Mouse (Mus musculus) forebrain, embryonic 14.5 days (tissue): Measurements from ENCODE around the gene Pcbp1. TPM values are rescaled to one million over a fixed set of nuclear protein-coding genes. Genes with fewer than 3 reads are reported as not detected.

Source experiments
- ATAC-seq: fragments of 200-750 bp; cut with Nextera tagmentation; 2 replicates; pipeline ENCODE4 v1.8.0; 2017; ENCODE audit warnings: mild to moderate bottlenecking, moderate library complexity
- DNase-seq: peaks from one replicate; pipeline ENCODE4 v3.0.0-alpha.2; 2015; ENCODE audit warnings: low spot score
- H3K27ac ChIP-seq: fragments of 300-500 bp; sonication (generic); 2 replicates; pipeline ENCODE4 v1.5.1; 2014; ENCODE audit warnings: low read depth, mild to moderate bottlenecking, control low read depth, low read length, moderate library complexity
- H3K27me3 ChIP-seq: fragments of 300-500 bp; sonication (generic); replicated peaks from 2 replicates; pipeline ENCODE4 v1.6.1; 2014; ENCODE audit warnings: low read length, control low read depth, mixed read lengths; ENCODE audit not compliant: control insufficient read depth, insufficient read depth
- H3K36me3 ChIP-seq: fragments of 300-500 bp; sonication (generic); 2 replicates; pipeline ENCODE4 v1.6.1; 2014; ENCODE audit warnings: low read length, control low read depth; ENCODE audit not compliant: control insufficient read depth, insufficient read depth
- H3K4me1 ChIP-seq: fragments of 300-500 bp; sonication (generic); 2 replicates; pipeline ENCODE4 v1.6.1; 2014; ENCODE audit warnings: antibody characterized with exemption, low read length, control low read depth; ENCODE audit not compliant: control insufficient read depth, insufficient read depth
- H3K4me2 ChIP-seq: fragments of 300-500 bp; sonication (generic); 2 replicates; pipeline ENCODE4 v1.6.1; 2014; ENCODE audit warnings: mild to moderate bottlenecking, control low read depth, low read length
- H3K4me3 ChIP-seq: fragments of 300-500 bp; sonication (generic); 2 replicates; pipeline ENCODE4 v1.5.1; 2014; ENCODE audit warnings: low read depth, low read length, control low read depth
- H3K9ac ChIP-seq: fragments of 300-500 bp; sonication (generic); 2 replicates; pipeline ENCODE4 v1.6.1; 2014; ENCODE audit warnings: mild to moderate bottlenecking, low read length, control low read depth, moderate library complexity
- H3K9me3 ChIP-seq: fragments of 300-500 bp; sonication (generic); replicated peaks from 2 replicates; pipeline ENCODE4 v1.6.1; 2016; ENCODE audit warnings: low read length, control low read depth, mixed read lengths; ENCODE audit not compliant: control insufficient read depth
- WGBS: fragments of 180-500 bp; shearing (Covaris S2); extraction: QIAGEN DNeasy Blood & Tissue Kit; methylation state at CpG from one replicate; pipeline ENCODE4 v1.1.7; 2014; 5-methylcytosine and 5-hydroxymethylcytosine counted together
- microRNA-seq: library from miRNA; unstranded; fragments of <30 nt; microRNA quantifications from one replicate; pipeline ENCODE4, GENCODE M21; 2016
- polyA plus RNA-seq: library from polyadenylated mRNA; unstranded; fragments of >200 nt; fragmentation: Nextera tagmentation; extraction: Ambion mirVana; gene quantifications from 2 replicates; pipeline ENCODE4 v1.2.1, GENCODE M21; 2014

Gene Pcbp1
- polyA plus RNA-seq, 1 experiment from 2014 or later, result 176 TPM

GRCm38 (mm10) chr6:86479816-86480188 lies 46.3 kb downstream of the Pcbp1 start:
- no peak overlapping the region for H3K4me2 ChIP-seq
- no peaks in the 10 kb centered on the region for H3K9me3 ChIP-seq
- DNase-seq (no peak), ATAC-seq (no peak)
- no peak overlapping the region for H3K4me3 ChIP-seq
- H3K9ac ChIP-seq, result no peak overlapping the region
- H3K4me1 ChIP-seq, result no peaks in the 10 kb centered on the region
- H3K36me3 ChIP-seq, result no peaks in the 10 kb centered on the region
- H3K27ac ChIP-seq, result no peak overlapping the region
- H3K27me3 ChIP-seq, result no peaks in the 10 kb centered on the region

- H3K4me2 ChIP-seq, result no peak overlapping the region
- no peaks in the 10 kb centered on the region for H3K27me3 ChIP-seq
- no peak overlapping the region for H3K9ac ChIP-seq
- DNase-seq (no peak), ATAC-seq (no peak)
- H3K27ac ChIP-seq, result no peak overlapping the region
- WGBS, result 67% methylated on average over 3 of the region's 3 CpGs
- no peaks in the 10 kb centered on the region for H3K36me3 ChIP-seq
- no peaks in the 10 kb centered on the region for H3K4me1 ChIP-seq
- H3K4me3 ChIP-seq, result no peak overlapping the region
- no peaks in the 10 kb centered on the region for H3K9me3 ChIP-seq
Observed at GRCm38 (mm10) chr6:86479311-86479710, 46.8 kb downstream of the Pcbp1 start.

GRCm38 (mm10) chr6:86476931-86477330 lies 49.2 kb downstream of the Pcbp1 start:
- no peak overlapping the region for H3K4me3 ChIP-seq
- H3K4me1 ChIP-seq, result peaks cover 9% of the 10 kb centered on the region
- DNase-seq, result no peak
- H3K4me2 ChIP-seq, result no peak overlapping the region
- no peak for ATAC-seq
- H3K9me3 ChIP-seq, result no peaks in the 10 kb centered on the region
- no peaks in the 10 kb centered on the region for H3K27me3 ChIP-seq
- no peaks in the 10 kb centered on the region for H3K36me3 ChIP-seq
- 83% methylated on average over 5 of the region's 5 CpGs for WGBS
- no peak overlapping the region for H3K9ac ChIP-seq
- H3K27ac ChIP-seq, result no peak overlapping the region

- H3K4me3 ChIP-seq, result no peak overlapping the region
- H3K36me3 ChIP-seq, result no peaks in the 10 kb centered on the region
- DNase-seq, result no peak
- H3K9ac ChIP-seq, result no peak overlapping the region
- no peaks in the 10 kb centered on the region for H3K27me3 ChIP-seq
- ATAC-seq, result no peak
- H3K27ac ChIP-seq, result no peak overlapping the region
- no peaks in the 10 kb centered on the region for H3K9me3 ChIP-seq
- no peak overlapping the region for H3K4me2 ChIP-seq
- WGBS, result 78% methylated on average over 9 of the region's 9 CpGs
- H3K4me1 ChIP-seq, result peaks cover 14% of the 10 kb centered on the region
Observed at GRCm38 (mm10) chr6:86475462-86476167, 50.5 kb downstream of the Pcbp1 start.

GRCm38 (mm10) chr6:86474646-86475181 lies 51.4 kb downstream of the Pcbp1 start:
- no peak overlapping the region for H3K4me3 ChIP-seq
- no peak for ATAC-seq
- peaks cover 14% of the 10 kb centered on the region for H3K4me1 ChIP-seq
- peaks cover 5% of the 10 kb centered on the region; the same call in 1 of the 2 replicates for H3K36me3 ChIP-seq
- DNase-seq, result no peak
- H3K27me3 ChIP-seq, result no peaks in the 10 kb centered on the region
- no peaks in the 10 kb centered on the region for H3K9me3 ChIP-seq
- no peak overlapping the region for H3K27ac ChIP-seq
- H3K4me2 ChIP-seq, result no peak overlapping the region
- H3K9ac ChIP-seq, result no peak overlapping the region

Small RNAs within 50 kb of the gene (microRNA-seq; reads per million reads assigned to microRNA genes)
- gene Gm22184, result not detected

Other genes starting within 250 kb of the Pcbp1 start
- gene Fam136a, start 160.7 kb downstream of the Pcbp1 start, polyA plus RNA-seq, result 129 and 130 TPM in 2 replicates
- 554 and 764 TPM in 2 replicates for gene Snrpg, start 155.0 kb downstream of the Pcbp1 start, polyA plus RNA-seq
- gene Pcyox1, start 129.2 kb downstream of the Pcbp1 start, polyA plus RNA-seq, result 81.3 and 90.2 TPM in 2 replicates
- gene Tia1, start 122.1 kb downstream of the Pcbp1 start, polyA plus RNA-seq, result 299 and 325 TPM in 2 replicates
- gene Gm44790, start 99.7 kb downstream of the Pcbp1 start, polyA plus RNA-seq, result 1.9 TPM in 1 of 2 replicates, not detected in the other
- gene C87436, start 87.9 kb downstream of the Pcbp1 start, polyA plus RNA-seq, result 33.6 and 35.2 TPM in 2 replicates
- 0.59 and 1.0 TPM in 2 replicates for gene Asprv1, start 101.8 kb upstream of the Pcbp1 start, polyA plus RNA-seq
- gene Mxd1, start 142.8 kb upstream of the Pcbp1 start, polyA plus RNA-seq, result 15.3 and 16.4 TPM in 2 replicates
- gene Snrnp27, start 158.2 kb upstream of the Pcbp1 start, polyA plus RNA-seq, result 109 and 119 TPM in 2 replicates
- 33.8 and 39.3 TPM in 2 replicates for gene Gmcl1, start 207.1 kb upstream of the Pcbp1 start, polyA plus RNA-seq